Mouse (Mus musculus): Measurements from ENCODE around the gene Ppcs.

DNA sequence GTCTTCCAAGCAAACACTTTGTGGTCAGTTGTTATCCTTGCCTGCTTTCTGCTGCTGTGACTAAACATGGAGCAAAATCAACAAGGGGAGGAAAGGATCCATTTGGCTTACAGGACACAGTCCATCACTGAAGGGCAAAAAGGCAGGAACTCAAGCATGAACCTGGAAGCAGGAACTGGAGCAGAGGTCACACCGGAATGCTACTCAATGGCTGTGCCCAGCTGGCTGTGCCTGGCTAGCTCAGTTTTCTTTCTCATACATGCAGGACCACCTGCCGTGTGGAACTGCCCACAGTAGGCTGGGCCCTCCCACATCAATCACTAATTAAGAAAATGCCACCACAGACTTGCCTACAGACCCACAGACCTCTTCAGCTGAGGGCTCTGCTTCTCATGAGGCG, 33.0 kb downstream of the Ppcs start:
- TF ChIP-seq CTCF (IDR thresholded peaks at IDR 0.05; ENCODE audit: borderline replicate concordance, extremely low read depth, insufficient read depth, insufficient read length) (no peak), POLR2A (IDR thresholded peaks at IDR 0.05; ENCODE audit: borderline replicate concordance, extremely low read depth, insufficient read depth, insufficient read length, poor library complexity, severe bottlenecking) (no peak)

Measured in brain, embryonic 14.5 days (tissue).